Mouse (Mus musculus) ovary, adult 18-20 months (tissue): Measurements from ENCODE around the gene Col6a5.
"Not testable (repeated sequence)": the region's sequence is repeated elsewhere in the genome, so short reads cannot be mapped to it uniquely, and the experiment has no call there.

Source experiments
- DNase-seq: peaks from one replicate; pipeline ENCODE4 v3.0.0; 2022; ENCODE audit warnings: low spot score, mixed read lengths

Gene Col6a5

DNA sequence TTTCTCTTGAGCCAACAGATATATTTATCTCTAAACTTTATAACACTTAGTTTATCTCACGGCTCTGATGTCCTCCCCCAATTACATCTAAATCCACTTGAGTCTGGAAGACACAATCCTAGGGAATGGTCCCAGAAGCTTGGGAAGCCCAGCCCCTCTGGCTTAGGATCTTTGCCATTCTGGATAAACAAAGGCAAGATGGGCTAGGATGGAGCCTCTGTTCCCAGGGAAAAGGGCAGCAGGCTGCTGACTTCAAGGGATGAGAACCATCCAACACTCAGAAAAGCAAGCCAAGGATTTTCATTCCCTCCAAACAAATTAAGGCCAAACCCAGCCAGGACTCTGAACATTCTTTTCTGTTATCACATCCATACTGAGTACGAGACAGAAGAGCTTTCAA is 51.1 kb downstream of the Col6a5 start:
- peak; percentile 5 for DNase-seq

DNA sequence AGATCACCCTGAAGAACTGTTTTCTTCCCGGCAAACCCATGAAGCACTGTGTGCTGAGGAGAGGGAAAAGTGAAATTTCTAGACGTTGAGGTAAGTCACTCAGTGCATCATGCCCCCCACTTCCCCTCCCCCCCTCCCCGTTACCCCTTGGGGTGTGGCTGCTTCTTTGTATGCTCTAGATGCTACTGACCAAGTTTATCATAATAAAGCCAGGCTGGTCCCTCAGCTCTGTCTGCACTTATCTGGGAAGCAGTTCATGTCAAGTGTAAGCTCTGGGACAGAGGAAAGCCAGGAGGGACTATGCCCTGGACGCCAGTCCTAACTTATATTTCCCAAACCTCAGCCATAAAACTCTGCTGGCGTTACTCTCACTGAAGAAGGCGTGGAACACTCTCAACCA is 53.0 kb downstream of the Col6a5 start:
- no peak for DNase-seq

DNA sequence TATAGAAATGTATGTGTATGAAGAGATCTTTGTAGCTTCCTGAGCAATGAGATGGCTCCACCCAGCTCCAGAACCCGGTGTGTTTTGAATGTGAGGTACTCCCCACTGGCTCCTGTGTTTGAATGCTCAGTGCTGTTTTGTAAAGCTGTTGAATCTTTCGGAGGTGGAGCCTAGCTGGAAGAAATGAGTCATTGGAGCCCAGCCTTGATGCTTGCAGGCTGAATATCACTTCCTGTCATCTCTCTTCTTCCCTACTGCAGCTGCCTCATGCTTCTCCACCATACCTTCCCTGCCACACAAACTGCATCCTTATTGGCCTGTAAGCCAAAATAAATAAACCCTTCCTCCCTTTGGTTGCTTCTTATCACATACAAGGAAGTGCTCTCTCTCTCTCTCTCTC is 72.9 kb downstream of the Col6a5 start:
- no peak for DNase-seq

DNA sequence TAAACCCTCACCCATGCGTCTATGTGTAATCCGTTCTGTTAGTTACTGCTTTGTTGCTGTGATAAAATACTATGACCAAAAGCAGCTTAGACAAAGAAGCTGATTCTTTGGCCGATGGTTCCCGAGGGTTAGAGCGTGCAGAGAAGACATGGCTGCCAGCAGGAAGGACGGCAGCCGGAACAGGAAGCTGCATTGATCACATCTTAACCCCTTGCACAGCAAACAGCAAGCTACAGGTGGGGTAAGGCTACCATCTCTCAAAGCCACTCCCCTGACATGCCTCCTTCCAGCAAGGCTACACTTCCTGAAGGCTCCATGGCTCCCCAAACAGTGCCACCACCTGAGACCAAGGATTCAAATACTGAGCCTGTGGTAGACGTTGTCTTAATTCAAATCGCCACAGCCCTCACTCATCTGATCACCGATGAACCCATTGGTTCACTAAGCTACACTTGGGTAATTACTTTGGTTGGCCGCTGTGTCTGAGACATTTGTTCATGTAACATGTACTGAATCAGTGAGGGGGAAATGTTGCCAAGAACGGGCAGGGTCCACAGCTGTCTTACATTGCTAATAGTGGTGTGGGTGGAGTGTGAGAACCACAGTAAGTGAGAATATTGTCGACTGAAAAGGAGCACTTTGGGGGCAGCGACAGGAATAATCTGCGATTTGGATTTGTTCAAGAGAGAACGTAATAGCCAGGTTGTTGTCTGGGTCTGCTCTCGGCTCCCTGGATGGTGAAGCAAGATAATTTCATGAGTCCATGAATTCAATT is 75.6 kb downstream of the Col6a5 start:
- no peak for DNase-seq

DNA sequence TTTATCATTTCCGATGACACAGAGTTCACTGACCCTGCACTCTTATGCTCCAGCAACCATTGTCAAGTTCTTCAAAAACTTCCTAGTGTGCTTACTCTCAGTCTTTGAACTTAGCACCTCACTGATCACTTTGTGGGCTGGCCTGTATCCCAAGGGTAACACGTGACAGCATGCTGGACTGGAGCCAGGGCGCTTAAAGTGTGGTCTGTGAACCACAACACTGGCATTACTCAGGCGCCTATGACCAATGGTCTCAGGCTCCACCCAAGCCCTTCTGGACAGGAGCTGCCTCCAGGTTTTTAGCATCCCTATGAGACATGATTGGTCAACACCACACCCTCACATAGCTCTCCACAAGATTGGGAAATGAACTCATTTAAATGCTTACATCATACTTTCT is 79.7 kb downstream of the Col6a5 start:
- peak; percentile 15 for DNase-seq

DNA sequence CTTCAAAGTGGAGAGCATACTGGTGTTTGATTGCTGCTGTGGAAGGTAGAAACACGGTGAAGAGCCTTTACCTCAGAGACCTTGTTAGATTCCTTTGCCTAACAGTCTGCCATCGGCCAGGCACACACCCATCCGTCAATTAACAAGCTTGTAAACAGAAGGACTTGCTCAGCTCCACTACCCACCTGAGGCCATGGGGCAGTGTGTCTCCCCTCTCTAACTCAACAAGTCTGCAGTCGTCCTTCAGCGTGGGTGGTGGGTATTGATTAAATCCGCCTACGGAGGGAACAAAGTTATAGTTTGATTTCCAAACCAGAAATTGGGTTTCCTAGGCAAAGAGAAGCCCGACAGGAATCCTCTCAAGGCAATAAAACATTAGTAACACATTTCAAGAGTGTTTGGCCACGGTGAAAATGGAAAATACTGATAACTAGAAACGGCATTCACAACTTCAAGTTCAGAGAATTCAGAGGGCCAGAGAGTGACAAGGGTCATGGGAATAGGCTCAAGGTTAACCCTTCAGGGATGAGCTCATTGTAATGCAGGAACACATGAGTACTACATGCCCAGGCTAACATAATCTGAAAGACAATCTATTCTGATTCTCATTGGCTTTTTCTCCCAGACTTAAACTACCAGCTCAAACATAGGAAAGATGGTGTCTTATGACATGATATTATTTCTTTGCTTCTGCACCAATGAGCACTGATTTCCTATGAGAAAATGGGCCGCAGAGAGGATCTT is 81.9 kb downstream of the Col6a5 start:
- no peak for DNase-seq

DNA sequence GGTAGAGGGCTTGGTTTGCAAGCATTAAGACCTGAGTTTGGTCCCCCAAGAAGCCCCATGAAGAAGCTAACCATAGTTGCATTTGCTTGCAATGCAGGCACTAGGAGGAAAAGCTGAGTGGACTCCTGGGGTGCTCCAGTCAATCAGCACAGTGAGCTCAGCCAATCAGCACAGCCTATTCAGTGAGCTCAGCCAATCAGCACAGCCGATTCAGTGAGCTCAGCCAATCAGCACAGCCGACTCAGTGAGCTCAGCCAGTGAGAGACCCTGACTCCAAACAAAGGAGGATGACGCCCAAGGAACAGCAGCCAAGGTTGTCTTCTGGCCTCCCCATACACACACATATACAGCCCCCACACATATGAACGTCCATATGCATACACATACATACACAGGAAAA is 84.3 kb downstream of the Col6a5 start:
- DNase-seq = no peak

DNA sequence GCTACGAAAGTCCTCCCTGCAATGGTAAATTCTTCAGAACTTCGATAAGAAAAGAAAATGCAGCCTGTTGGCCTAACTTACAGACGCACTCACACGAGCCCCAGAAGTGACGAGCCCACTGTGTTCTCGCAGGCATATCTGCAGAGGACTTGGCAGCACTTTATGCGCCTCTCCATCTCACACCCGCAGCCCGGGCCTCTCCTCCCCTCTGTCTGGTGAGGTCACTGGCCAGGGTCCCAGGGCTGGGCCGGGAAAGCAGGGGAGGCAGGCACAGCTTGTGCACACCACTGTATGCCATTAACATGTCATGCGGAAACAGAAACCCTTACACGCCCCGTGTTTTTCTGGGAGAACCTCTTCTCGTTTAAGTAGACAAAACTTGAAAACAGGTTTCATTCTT is 88.8 kb downstream of the Col6a5 start:
- peak; percentile 37 for DNase-seq

DNA sequence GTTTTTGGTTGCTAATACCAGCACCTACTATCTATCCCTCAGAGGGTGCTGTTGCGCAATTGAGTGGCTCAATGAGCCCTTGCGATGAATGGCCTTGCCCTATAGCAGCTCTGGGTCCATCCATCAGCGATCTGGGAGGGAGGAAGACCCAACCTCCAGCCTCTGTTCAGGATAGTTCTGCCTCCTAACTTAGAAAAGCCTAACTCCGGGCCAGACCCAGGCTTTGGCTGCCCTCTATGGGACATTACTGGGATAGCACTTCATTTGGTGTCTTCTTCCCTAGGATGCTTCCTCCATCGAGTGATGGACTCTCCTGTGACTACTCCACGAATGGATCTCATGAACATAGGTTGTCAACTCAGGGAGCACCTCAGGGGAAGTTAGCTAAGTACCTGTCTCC is 102.7 kb downstream of the Col6a5 start:
- peak; percentile 22 for DNase-seq

DNA sequence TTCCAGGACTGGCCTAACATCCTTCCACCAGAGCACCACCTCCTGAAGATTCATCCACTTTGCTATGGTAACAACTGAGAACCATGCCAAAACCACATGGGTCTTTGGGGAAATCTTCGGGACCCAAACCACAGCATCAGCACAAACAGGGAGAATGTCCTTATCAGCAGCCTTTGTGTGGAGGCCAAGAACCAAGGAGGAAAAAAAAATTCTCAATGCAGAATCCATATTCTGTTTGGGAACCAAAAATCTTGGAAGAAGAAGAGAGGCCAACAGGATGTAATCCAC is 107.7 kb downstream of the Col6a5 start:
- no peak for DNase-seq

DNA sequence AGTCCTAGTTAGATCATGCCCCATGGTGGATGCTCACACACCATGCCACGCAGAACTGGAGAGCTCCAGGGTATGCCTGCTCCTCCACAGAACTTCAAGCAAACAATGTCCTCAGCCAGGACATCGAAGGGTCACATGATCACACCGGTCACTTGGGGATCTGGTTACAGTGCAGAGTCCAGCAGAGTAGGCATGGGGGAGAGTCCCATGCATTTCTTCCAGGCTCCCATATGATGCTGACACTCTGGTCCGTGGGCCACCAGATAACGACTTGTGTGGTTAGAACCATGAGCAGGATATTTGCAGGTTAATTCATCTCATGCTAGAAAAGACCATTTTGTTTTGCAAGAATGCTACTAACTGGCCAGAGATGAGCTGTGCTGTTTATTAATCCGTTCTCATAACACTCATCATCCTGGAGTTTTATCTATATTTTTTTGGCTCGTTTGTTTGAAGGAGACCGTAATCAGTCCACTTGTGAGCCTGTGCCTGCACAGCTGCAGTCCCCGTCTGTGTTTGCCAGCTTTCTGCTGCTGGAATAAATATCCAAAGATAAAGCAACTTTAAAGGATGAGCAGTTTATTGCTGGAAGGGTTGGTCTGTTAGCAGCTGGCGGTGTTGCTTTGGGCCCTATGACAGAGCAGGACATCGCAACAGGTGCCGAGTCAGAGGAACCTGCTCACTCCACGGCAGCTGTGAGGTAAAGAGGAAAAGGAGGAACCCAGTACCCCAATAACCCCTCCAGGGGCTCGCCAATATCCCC is 108.2 kb downstream of the Col6a5 start:
- peak; percentile 36 for DNase-seq

DNA sequence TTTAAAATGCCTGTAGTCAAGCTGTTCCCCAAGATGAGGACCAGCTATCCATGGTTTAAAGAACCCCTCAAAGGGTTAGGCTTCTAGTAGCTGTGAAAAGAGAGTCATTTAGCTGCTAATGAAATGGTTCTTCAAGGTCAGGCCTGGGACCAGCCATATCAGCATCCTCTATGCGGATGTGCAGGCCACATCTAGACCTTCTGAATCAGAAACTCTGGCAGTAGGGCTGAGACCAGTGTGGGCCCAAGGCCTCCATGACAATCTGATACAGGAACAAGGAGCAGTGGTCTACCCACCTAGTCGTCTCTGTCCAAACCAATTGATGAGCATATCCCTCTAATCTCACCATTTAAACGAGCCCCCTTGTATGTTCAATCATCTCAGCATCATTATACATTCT is 109.4 kb downstream of the Col6a5 start:
- DNase-seq = no peak

DNA sequence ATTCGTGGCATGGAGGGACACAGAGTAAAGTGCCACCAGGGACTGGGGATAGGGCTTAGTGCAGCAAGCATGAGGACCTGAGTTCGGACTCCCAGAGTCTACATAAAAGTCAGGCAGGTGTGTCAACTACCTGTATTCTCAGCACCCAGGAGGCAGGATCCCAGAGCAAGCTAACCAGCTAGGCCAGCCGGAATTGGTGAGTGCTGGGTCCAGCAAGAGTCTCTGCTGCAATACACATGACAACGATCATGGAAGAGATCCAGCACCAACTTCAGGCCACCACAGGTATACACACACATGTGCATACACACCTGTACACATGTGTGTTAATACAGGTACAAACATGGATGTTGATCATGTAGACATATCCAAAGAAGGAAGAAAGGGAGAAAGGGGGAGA is 112.0 kb downstream of the Col6a5 start:
- DNase-seq = no peak

DNA sequence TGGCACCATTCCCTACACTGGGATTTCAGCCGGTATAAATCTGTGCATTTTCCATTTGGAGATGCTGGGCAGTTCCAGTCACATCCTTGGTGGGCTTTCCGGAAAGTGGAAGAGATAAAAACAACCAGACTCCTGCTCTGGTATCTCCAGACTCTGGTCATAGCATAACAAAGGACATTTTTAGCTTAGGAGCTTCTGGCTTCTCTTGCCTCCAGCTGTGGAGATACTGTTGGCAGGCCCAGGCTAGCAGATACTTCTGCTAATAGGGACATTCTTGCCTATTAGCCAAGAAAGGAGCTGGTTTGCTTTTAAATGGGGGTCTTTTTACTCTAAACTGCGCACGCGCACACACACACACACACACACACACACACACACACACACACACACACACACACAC is 113.2 kb downstream of the Col6a5 start:
- DNase-seq = no peak

DNA sequence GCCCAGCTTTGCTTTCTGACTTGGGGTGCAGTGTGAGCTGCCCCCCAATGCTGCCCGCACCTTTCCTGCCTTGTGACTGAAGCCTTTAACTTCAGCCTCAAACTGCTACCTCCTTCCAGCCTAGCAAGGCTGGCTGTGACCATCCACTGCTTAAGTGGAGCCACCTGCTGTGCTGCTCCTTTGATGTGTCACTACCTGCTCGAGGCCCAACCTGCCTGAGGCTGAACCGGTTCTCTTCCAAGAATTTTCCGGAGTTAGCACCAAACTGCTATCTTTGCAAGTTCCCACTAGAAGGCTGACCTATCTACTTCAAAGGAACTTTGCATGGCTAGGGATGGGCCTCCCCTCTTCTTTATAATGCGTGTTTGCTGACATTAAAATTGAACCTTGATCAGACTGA is 119.1 kb downstream of the Col6a5 start:
- not testable (repeated sequence) for DNase-seq

DNA sequence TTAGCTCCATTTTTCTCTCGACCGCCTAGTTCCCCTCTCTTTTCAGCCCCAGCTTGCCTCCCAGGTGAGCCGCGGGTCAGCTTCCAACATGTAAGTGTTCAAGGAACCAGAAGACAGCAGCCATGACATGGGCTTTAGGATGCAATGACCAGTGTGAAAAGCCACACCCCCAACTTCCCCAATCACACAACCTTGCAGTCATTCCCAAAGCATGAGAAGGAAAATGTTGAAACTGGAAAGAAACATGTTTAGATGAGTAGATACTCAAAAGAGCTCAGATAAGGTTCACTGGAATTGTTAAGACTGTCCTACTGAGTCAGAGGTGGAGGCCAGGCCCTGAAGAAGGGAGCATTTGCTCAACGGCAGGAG is 121.3 kb downstream of the Col6a5 start:
- DNase-seq = no peak

DNA sequence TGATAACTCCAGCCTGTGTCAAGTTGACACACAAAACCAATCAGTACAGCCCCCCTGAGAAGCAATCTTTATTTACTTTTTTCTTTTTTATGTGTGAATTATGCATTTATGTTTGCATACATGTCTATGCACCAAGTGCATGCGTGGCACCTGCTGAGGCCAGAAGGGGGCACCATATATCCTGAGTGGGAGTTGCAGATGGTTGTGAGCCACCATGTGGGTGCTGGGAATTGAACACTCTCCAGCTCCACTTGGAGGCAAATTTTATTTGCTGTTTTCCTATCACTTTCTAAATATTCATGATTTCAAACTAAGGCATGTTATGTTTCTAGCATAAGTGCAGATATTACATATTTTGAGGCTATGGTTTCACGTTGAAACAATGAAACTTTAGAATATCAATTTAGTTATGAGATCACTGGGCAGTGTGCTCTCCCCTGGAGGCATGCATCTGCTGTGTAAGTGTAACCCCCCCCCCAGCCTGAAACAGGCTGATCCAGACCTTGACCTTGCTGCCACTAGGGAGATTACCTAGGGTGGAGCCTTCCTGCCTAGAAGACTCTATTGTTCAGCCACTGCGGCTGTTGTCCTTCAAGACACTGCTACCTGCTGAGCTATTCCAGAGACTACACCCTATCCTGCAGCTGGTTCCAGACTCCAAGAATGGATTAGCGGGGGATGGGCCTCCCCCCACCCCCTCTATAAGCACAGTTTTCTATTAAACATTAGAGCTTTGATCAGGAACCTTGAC is 121.9 kb downstream of the Col6a5 start:
- DNase-seq = no peak

DNA sequence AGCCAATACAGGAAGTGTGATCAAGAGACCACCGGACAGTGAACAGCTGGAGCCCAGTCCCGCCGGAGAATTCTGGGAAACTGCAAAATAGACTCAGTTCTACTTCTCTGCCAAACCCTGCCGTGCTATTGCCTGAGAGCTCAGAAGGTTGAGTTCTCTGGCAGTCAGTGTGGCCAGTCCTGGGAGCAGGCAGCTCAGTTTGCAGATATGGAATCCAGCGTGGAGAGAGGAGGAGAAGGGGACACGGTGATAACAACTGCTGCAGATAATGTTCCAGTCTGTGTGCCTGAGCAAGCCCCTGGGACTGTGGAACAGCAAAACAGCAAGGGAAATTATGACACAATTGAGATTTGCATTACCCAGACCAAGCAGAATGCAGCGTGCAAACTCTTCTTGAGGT is 124.9 kb downstream of the Col6a5 start:
- no peak for DNase-seq

DNA sequence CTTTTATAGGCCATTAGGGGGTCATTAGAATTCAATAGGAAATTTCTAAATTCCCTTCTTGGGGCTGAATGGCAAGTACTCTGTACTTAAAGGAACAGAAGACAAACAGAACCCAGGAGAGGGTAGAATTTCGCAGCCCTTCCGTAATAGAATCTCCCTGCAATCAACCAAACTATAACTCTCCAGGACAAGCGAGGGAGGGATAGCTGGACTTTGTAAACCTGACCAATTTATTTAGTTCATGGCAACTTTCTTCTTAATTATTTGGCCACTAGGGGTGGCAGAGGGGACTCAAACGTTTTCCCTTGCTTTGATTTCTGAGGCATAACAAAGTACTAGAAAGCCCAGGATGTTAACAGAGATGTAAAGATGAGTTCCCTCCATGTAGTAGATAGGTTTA is 125.6 kb downstream of the Col6a5 start:
- DNase-seq = no peak

DNA sequence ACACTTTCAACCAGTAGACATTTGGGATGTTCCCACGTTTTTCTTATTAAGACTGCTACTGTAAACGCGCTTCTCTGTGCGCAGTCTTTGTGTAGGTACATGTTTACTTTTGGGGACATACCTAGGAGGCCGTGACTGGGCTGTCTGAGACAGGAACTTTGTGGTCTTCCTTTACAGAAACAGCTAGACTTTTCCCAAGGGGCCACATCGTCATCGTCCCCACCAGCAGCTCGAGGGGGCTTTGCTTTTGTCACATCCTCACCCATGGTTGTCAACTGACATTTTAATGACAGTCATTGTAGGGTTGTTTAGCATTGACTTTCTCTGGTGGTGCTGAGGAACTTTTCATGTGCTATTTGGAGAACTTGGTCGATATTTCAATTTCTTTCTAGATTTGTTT is 129.2 kb downstream of the Col6a5 start:
- DNase-seq = no peak

DNA sequence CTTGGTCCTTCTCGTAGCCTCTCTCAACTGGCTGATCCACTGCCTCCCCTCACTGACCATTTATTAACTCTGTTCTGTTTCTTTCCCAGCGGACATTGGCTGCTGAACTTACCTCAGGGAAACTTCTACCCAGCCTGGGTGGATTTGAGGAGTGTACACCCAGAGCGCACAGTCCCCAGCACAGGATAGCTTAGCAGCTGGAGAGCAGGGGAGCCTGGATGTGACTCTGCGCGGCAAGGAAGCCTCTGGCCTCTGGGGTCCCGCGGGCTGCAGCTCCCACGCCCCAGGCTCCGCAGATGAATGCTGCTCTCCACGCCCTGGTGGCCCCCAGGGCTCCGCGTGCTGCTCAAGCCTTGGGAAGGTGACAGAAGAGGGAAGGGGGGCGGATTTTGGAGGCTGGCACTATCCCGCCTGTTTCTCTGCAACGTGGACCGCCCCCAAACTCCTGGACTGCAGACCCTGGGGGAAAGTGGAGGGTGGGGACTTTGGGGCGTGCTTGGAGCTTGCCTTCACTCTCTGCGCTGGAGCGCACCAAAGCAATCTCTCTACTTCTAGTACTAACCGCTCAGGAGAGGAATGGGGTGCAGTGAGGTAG is 132.6 kb downstream of the Col6a5 start, which contains the start of gene Col6a6:
Gene Col6a6 (minus strand): TSS at position 370 of the 595 bp plus-strand sequence.
- DNase-seq = no peak

DNA sequence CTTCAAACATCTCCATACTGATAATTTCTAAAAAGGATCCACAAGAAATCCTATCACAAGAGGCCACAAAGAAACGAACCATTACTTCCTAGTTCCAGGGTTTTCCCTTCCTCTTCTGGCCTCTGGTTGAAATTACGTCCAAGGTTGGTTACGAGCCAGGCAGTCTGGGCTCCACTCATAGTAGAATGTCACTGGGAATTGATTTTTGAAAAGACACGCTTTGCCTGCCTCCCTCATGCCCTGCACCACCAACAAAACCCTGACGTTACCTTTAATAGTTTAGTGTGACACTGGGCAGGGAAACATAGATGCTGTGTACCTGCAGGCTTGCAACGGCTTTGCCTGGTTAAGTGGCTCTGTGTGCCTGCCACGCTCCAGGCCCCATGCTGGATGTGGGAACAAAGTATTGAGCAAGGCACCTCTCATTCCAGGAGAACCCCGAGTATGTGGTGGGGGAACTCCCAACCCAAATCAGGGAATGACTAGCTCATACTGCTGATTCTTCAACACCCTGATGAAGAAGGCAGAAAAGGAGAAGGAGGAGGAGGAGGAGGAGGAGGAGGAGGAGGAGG is 133.3 kb downstream of the Col6a5 start:
- DNase-seq = no peak
